Mouse (Mus musculus) erythroblast, embryonic 14.5 days (primary cell): ENCODE measurements around the gene Zscan2. TPM values are rescaled to one million over a fixed set of nuclear protein-coding genes. Genes with fewer than 3 reads are reported as not detected.

Experiments used
- H3K27me3 ChIP-seq: 2 replicates; pipeline ENCODE4 v1.6.1; 2012; ENCODE audit warnings: inconsistent platforms; ENCODE audit not compliant: control insufficient read depth
- H3K36me3 ChIP-seq: 2 replicates; pipeline ENCODE4 v1.6.1; 2012; ENCODE audit warnings: mild to moderate bottlenecking, inconsistent platforms; ENCODE audit not compliant: control insufficient read depth
- H3K4me1 ChIP-seq: 2 replicates; pipeline ENCODE4 v1.6.1; 2012; ENCODE audit warnings: inconsistent platforms; ENCODE audit not compliant: control insufficient read depth
- H3K4me3 ChIP-seq: replicated peaks from 2 replicates; pipeline ENCODE3; 2012; ENCODE audit warnings: moderate library complexity, mild to moderate bottlenecking, inconsistent platforms
- H3K9me3 ChIP-seq: 2 replicates; pipeline ENCODE4 v1.6.1; 2012; ENCODE audit warnings: low read length, inconsistent platforms, mixed read lengths; ENCODE audit not compliant: control insufficient read depth
- GATA1 ChIP-seq: IDR thresholded peaks from 2 replicates; pipeline ENCODE4 v1.6.1; 2012; ENCODE audit warnings: low read length, inconsistent platforms, mixed read lengths
- TAL1 ChIP-seq: IDR thresholded peaks from 3 replicates; pipeline ENCODE4 v1.6.1; 2012; ENCODE audit warnings: low read length, inconsistent platforms, mixed read lengths
- polyA plus RNA-seq: library from polyadenylated mRNA; stranded (reverse); fragments of >175 nt; gene quantifications from 2 replicates; pipeline ENCODE4 v1.2.3, GENCODE M21; 2012

The Zscan2 gene
- 0.02 and 0.03 TPM in 2 replicates for polyA plus RNA-seq

DNA sequence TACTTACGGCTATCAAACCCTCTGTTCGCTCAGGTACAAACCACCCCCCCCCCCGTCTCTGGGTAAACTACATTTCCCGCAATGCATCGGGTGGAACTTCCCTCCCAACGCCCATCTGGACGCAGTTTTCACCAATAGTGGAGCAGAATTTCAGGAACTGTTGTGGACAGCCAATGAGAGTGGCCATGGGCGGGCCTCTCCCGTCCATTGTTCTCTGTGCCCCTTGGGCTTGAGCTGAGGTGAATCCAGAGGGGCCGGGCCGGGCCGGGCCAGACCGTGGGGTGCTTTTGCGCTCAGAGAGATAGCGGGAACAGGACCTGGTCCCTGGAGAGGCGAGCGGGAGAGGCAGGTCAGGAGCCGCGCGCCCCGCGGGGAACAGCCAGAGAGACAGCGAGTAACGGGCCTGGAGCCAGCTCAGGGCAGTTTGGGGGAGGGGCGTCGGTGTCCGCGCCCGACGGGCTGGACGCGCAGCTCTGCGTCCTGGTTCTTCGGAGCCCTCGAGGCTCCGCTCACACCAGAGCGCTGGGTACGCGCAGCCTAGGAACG lies at the start of gene Zscan2:
Zscan2 (plus strand) TSS at position 192 of the 546 bp plus-strand sequence.
- peaks cover 21% of the 10 kb centered on the region for H3K4me1 ChIP-seq
- H3K36me3 ChIP-seq = no peaks in the 10 kb centered on the region; the same call in 1 of the 2 replicates
- H3K9me3 ChIP-seq = no peaks in the 10 kb centered on the region
- TF ChIP-seq TAL1 (no peak), GATA1 (no peak)
- peak within 1 kb of the TSS; percentile 83 for H3K4me3 ChIP-seq
- H3K27me3 ChIP-seq = no peaks in the 10 kb centered on the region

DNA sequence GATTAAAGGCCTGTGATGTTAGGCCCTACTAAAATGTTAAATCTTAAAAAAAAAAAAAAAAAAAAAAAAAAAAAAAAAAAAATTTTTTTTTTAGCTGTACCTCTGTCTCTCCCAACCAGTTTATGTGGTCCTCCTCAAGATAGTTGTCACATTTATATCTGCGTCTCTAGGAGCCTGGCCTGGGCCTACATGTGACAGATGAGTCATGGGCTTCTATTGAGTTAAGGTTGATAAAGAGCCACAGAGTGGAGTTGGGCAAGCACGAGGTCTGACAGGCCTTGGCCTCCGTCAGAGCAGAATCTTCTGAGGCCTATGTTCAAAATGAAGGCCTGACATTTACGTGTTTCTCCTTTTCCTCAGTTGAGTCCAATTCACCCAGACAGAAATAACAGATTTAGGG lies 47.3 kb upstream of the Zscan2 start:
- no peak for TF ChIP-seq GATA1
- no peaks in the 10 kb centered on the region for H3K36me3 ChIP-seq
- no peaks in the 10 kb centered on the region for H3K4me1 ChIP-seq
- no peaks in the 10 kb centered on the region for H3K27me3 ChIP-seq
- no peaks in the 10 kb centered on the region for H3K9me3 ChIP-seq
- H3K4me3 ChIP-seq = no peak overlapping the region

DNA sequence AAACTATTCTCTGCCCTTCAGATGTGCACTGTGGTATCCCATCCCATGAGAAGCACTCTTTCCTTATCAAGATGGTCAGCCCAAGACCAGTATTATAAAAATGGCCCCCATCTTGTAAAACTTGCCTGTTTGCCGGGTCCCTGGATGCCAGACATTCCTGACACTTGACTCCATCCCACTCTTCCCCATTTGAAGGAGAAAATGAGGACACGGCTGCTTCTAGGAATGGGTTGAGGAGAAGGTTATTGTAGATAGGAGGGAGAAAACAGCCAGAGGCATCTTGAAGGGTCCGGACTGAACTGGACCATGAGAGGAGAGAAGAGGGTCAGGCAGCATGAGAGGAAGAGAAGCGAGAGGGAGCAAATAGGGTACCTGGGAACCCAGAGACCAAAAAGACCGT lies 44.1 kb upstream of the Zscan2 start:
- Histone ChIP-seq H3K36me3 (no peaks in the 10 kb centered on the region), H3K4me3 (no peak overlapping the region), H3K4me1 (no peaks in the 10 kb centered on the region), H3K9me3 (no peaks in the 10 kb centered on the region), H3K27me3 (no peaks in the 10 kb centered on the region)
- no peak for TF ChIP-seq GATA1
- TF ChIP-seq TAL1 = no peak

DNA sequence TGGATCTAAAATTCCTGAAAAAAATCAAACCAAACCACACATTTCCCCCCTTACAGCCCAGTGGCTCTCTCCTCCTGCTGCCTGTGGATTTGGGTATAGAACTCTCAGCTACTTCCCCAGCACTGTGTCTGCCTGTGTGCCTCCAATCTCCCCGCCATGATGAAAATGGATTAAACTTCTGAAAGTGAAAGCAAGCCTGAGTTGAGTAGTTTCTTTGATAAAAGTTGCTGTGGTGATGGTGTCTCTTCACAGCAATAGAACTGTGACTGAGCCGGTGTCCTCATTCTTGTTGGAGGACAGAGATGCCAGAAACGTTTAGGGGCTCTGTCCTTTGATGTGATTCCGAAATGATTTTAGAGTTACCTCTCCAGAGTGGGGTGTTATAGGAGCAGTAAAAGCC lies 39.9 kb upstream of the Zscan2 start:
- Histone ChIP-seq H3K4me1 (peaks cover 14% of the 10 kb centered on the region), H3K36me3 (no peaks in the 10 kb centered on the region), H3K4me3 (no peak overlapping the region), H3K9me3 (no peaks in the 10 kb centered on the region), H3K27me3 (no peaks in the 10 kb centered on the region)
- no peak for TF ChIP-seq GATA1
- no peak for TF ChIP-seq TAL1

DNA sequence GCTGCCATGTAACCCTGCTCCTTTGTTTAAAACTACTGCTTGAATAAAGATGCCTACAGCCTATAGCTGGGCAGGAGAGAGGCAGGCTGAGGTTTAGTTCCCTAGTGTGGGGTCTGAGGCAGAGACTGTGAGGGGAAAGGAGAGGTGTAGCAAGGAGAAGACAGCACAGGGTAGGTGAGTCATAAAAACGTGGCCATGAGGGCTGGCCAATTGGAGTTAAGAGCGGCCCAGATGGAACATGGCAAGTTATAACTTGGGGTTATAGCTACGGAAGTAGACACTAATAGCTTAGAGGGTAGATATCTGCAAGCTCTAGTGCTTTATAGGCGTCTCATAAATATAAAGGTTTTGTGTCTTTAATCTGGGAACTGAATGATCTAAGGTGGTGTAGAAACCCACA lies 37.5 kb upstream of the Zscan2 start:
- Histone ChIP-seq H3K4me3 (no peak overlapping the region), H3K9me3 (no peaks in the 10 kb centered on the region), H3K4me1 (peaks cover 14% of the 10 kb centered on the region), H3K36me3 (no peaks in the 10 kb centered on the region), H3K27me3 (no peaks in the 10 kb centered on the region)
- TF ChIP-seq GATA1 = no peak
- TF ChIP-seq TAL1 = no peak

DNA sequence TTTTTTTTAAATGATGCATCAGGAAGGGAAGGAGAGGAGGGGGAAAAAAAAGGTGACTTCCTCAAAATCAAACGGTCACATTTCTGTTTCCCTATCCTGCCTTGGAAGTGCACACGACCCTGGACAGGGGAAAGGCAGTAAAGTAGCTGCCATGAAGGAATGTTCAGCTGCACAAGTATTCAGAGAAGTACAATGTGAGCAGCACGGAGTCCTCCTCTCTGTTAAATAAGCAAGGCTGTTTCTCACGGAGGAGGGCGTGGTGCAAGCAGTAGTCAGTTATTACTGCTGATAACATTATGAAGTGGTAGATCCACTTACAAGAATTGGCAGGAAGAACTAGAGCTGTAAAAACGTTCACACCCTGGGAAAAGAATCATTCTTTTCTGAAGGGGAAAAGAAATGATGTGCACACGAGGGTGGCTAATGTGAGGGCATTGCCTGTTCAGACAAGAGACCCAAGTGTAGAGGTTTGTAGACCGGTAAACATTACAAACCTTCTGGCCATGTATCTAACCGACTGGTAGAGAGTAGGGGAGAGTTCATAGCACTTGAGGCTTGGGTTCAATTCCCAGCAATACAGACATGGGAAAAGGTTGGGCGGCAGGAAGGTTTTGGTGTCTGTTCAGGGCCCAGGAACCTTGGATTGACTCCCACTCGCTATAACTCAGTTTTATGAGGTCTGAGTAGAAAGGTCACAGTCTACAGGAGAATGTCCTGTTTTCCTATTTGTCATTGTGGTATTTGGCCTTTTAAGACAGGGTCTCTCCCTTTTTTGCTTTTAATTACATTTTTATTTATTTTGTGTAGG lies 36.6 kb upstream of the Zscan2 start:
- no peak overlapping the region for H3K4me3 ChIP-seq
- no peak for TF ChIP-seq TAL1
- TF ChIP-seq GATA1 = no peak
- peaks cover 14% of the 10 kb centered on the region for H3K4me1 ChIP-seq
- H3K9me3 ChIP-seq = no peaks in the 10 kb centered on the region
- H3K27me3 ChIP-seq = no peaks in the 10 kb centered on the region
- no peaks in the 10 kb centered on the region for H3K36me3 ChIP-seq

DNA sequence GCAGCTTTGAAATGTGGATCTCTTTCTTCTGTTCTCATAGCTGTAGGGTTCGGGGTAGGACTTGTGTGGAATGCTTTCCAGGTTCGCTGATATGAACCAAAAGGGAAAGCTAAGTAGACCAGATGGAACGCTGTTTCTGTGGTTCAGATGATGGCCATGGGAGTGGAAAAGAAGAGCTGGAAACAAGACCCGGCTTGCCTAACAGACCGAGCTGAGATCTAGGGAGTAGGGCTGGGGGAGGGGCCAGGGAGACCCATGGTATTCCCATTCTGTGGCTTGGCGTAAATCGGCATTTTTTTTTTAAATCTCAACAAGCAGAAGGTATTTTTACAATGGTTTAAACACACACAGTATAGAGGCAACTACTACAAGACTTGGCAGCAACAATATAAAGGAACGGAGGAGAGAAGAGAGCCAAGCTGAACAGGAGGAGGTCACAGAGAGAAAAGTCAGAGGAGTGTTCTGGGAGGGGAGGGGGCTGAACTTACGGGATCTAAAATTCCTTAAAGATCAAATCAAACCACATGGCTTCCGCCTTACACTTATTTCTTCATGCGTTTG lies 34.8 kb upstream of the Zscan2 start, which contains the start of gene Iqgap1:
Iqgap1 (minus strand) TSS at position 132 of the 561 bp plus-strand sequence.
- Histone ChIP-seq H3K27me3 (no peaks in the 10 kb centered on the region), H3K9me3 (no peaks in the 10 kb centered on the region), H3K4me3 (no peak within 1 kb of the TSS), H3K36me3 (no peaks in the 10 kb centered on the region), H3K4me1 (peaks cover 14% of the 10 kb centered on the region)
- TF ChIP-seq TAL1 (no peak), GATA1 (no peak)

DNA sequence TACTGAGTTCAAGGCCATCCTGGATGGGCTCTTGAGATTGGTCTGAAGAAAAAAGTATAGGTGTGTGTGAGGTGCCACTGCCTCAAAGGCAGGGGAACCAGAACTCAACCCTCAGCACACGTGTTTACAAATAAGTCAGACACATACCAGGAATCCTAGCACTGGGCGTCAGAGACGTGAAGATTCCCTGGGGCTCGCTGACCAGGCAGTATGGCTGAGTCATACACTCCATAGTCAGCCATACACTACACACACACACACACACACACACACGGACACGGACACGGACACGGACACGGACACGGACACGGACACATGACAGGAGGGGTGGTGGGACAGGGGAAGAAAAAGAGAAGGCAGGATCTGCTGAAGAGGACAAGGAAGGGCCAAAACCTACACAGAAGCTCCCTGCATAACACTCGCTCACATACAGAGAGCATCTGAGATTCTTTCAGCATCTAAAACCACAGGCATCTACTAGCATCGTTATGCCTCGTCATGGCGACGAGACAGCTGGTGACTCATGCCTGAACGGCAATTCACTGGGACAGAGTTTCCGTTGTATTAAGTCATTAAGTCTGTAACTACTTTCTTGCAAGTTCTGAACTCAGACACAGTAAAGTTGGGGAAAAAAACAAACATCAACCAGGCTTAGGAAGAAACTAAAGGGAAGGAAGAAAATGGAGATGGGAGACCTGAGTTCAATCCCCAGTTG lies 32.4 kb upstream of the Zscan2 start:
- Histone ChIP-seq H3K4me1 (peaks cover 14% of the 10 kb centered on the region), H3K4me3 (no peak overlapping the region), H3K9me3 (no peaks in the 10 kb centered on the region), H3K27me3 (no peaks in the 10 kb centered on the region), H3K36me3 (no peaks in the 10 kb centered on the region)
- TF ChIP-seq TAL1 (no peak), GATA1 (no peak)
